Mouse (Mus musculus): ENCODE measurements around the gene Sirpa. TPM values are rescaled to one million over a fixed set of nuclear protein-coding genes. Genes with fewer than 3 reads are reported as not detected.

The Sirpa gene
- polyA plus RNA-seq, 1 experiment: 309 TPM

Other genes starting within 250 kb of the Sirpa start
- 0.21 and 0.40 TPM in 2 replicates for gene Il1b, start 221.7 kb upstream of the Sirpa start, polyA plus RNA-seq (2012; rRNA removed)
- gene F830045P16Rik, start 56.2 kb upstream of the Sirpa start, polyA plus RNA-seq (2012; rRNA removed): 0.06 and 0.14 TPM in 2 replicates
- 10.3 and 12.7 TPM in 2 replicates for gene Pdyn, start 107.0 kb downstream of the Sirpa start, polyA plus RNA-seq (2012; rRNA removed)
- 22.3 and 23.5 TPM in 2 replicates for gene Stk35, start 207.7 kb downstream of the Sirpa start, polyA plus RNA-seq (2012; rRNA removed)